Comparison of ENCODE assay signal across 27 mouse cellular contexts in the genomic region with DNA sequence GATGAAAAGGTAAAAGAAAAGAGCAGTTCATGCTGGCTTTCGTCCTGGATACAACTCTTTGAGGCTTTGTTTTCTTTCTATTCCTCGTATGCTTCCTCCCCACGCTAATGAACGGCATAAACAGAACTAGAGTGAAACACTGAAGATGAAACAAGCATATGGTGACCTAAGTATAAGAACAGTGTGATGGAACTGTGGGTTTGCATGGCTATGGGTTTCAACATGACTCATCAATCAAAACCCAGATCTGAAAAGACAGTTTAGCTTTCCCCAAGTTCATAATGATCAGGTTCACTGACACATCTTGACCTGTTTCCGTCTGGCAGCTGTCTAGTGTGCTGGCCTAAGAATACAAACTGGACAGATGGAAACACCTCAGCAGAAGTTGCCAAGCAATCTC.
DNase-seq lines count a peak whose midpoint lies in the region; ATAC-seq and TF ChIP-seq lines count a peak whose summit lies in the region.
"Had no signal": no experiment of that assay in that cellular context is flagged by ENCODE, and none has a peak within 500 bp of the region (broad histone marks: within the 10 kb centered on the region; RNA-seq: fewer than 3 reads in every experiment).

No protein-coding gene starts in this region.

- H3K36me3 ChIP-seq in kidney, postnatal 0 days (ENCODE audit: insufficient read depth, low read length): no peaks in the 10 kb centered on the region
- H3K36me3 ChIP-seq in heart, embryonic 10.5 days: no peaks in the 10 kb centered on the region
- H3K36me3 ChIP-seq: forebrain, embryonic 10.5 days; heart, embryonic 12.5 days; heart, embryonic 15.5 days; hindbrain, embryonic 10.5 days; hindbrain, embryonic 13.5 days; intestine, embryonic 15.5 days had no signal

- H3K4me1 ChIP-seq in kidney, postnatal 0 days (replicated peaks; ENCODE audit: insufficient read depth, low read length): peaks cover 4% of the 10 kb centered on the region; the same call in 1 of the 2 replicates
- H3K4me1 ChIP-seq in heart, embryonic 10.5 days: 0 out of 2 replicates have a peak, but pooled peaks cover 7% of the 10 kb centered on the region
- H3K4me1 ChIP-seq: intestine, embryonic 15.5 days had no signal

- H3K4me2 ChIP-seq in kidney, postnatal 0 days (ENCODE audit: low read length): no peak overlapping the region
- H3K4me2 ChIP-seq: heart, embryonic 12.5 days; heart, embryonic 15.5 days; hindbrain, embryonic 13.5 days; intestine, embryonic 15.5 days had no signal

- no peak overlapping the region for H3K9ac ChIP-seq in kidney, postnatal 0 days (ENCODE audit: low read depth, low read length)
- H3K9ac ChIP-seq: forebrain, embryonic 13.5 days; heart, embryonic 12.5 days; heart, embryonic 15.5 days; hindbrain, embryonic 13.5 days; intestine, embryonic 15.5 days had no signal

- H3K4me3 ChIP-seq in kidney, postnatal 0 days (replicated peaks; ENCODE audit: low read depth, low read length): no peak overlapping the region
- no peak overlapping the region for H3K4me3 ChIP-seq in heart, embryonic 10.5 days
- H3K4me3 ChIP-seq: forebrain, embryonic 10.5 days; forebrain, embryonic 13.5 days; heart, embryonic 12.5 days; heart, embryonic 15.5 days; hindbrain, embryonic 10.5 days; hindbrain, embryonic 13.5 days; intestine, embryonic 15.5 days had no signal

- TF ChIP-seq CTCF in kidney, postnatal 0 days (IDR thresholded peaks at IDR 0.05; ENCODE audit: low read depth): no peak

- 61% methylated on average over 5 of the region's 5 CpGs for WGBS in kidney, postnatal 0 days
- WGBS in heart, embryonic 10.5 days: 75% methylated on average over 5 of the region's 5 CpGs

- no peak overlapping the region for H3K27ac ChIP-seq in kidney, postnatal 0 days
- H3K27ac ChIP-seq in heart, embryonic 10.5 days: no peak overlapping the region
- H3K27ac ChIP-seq: forebrain, embryonic 10.5 days; forebrain, embryonic 13.5 days; heart, embryonic 15.5 days; hindbrain, embryonic 10.5 days; hindbrain, embryonic 13.5 days; intestine, embryonic 15.5 days had no signal

- peak; percentile 4 for DNase-seq in kidney, postnatal 0 days (ENCODE audit: low spot score)
- DNase-seq in kidney, adult 11 months: no peak
- peak; percentile 38 for DNase-seq in embryo, embryonic 10.5 days (ENCODE audit: low spot score)
- DNase-seq in retina, postnatal 1 day: peak; percentile 17
- DNase-seq in right cerebral cortex, adult 2 months (ENCODE audit: low spot score in 2 of 2): no peak
- DNase-seq in heart, embryonic 10.5 days (ENCODE audit: low spot score): no peak
- DNase-seq: adrenal gland, adult 8-10 months; adrenal gland, postnatal 36 days; cerebellum, adult 11 months; cerebellum, adult 2 months; cerebellum, postnatal 36 days; gastrocnemius, postnatal 10 days; heart, adult 11 months; heart, postnatal 10 days; heart, postnatal 36 days; kidney, adult 18-20 months had no signal

- ATAC-seq in kidney, postnatal 0 days (replicated peaks; ENCODE audit: low FRiP score, low read depth): no peak
- ATAC-seq: activated CD4-positive, CD25-positive, alpha-beta regulatory T cell, adult 4 months; CD4-positive, CD25-positive, alpha-beta regulatory T cell, adult 4 months; forebrain, embryonic 16.5 days; hindbrain, embryonic 16.5 days; intestine, embryonic 15.5 days had no signal

- H3K27me3 ChIP-seq in kidney, postnatal 0 days (ENCODE audit: insufficient read depth, low read length): no peaks in the 10 kb centered on the region
- peaks cover 11% of the 10 kb centered on the region for H3K27me3 ChIP-seq in heart, embryonic 10.5 days (ENCODE audit: insufficient read depth, poor library complexity, severe bottlenecking)
- H3K27me3 ChIP-seq: intestine, embryonic 15.5 days had no signal

- no peaks in the 10 kb centered on the region for H3K9me3 ChIP-seq in kidney, postnatal 0 days (replicated peaks; ENCODE audit: low read length)
- H3K9me3 ChIP-seq in heart, embryonic 10.5 days: no peaks in the 10 kb centered on the region
- H3K9me3 ChIP-seq: forebrain, embryonic 10.5 days; forebrain, embryonic 13.5 days; heart, embryonic 12.5 days; heart, embryonic 15.5 days; hindbrain, embryonic 10.5 days; hindbrain, embryonic 13.5 days; intestine, embryonic 15.5 days had no signal

Comparison
In these comparisons a context has a peak if more than half of its experiments do, and no peak if none do; other contexts are left out.
1. DNase-seq: peak in kidney, postnatal 0 days (single experiment), embryo, embryonic 10.5 days (single experiment) and retina, postnatal 1 day (single experiment); none in kidney, adult 11 months (single experiment), right cerebral cortex, adult 2 months (0 of 2) and heart, embryonic 10.5 days (single experiment).